Mouse (Mus musculus) small intestine, adult 2 months (tissue): ENCODE results near the gene Nus1.

Experiments
- CTCF ChIP-seq: fragments of 200-500 bp; IDR thresholded peaks from 2 replicates; pipeline ENCODE4 v1.5.1; 2012; ENCODE audit warnings: low read depth, mild to moderate bottlenecking, control low read depth, inconsistent platforms, low read length, moderate library complexity, mixed read lengths; ENCODE audit not compliant: insufficient replicate concordance, insufficient read length; ENCODE audit errors: extremely low read depth
- POLR2A ChIP-seq: fragments of 200-500 bp; IDR thresholded peaks from 2 replicates; pipeline ENCODE4 v1.6.1; 2012; ENCODE audit warnings: low read depth, mild to moderate bottlenecking, control low read depth, inconsistent platforms, low read length, moderate library complexity

DNA sequence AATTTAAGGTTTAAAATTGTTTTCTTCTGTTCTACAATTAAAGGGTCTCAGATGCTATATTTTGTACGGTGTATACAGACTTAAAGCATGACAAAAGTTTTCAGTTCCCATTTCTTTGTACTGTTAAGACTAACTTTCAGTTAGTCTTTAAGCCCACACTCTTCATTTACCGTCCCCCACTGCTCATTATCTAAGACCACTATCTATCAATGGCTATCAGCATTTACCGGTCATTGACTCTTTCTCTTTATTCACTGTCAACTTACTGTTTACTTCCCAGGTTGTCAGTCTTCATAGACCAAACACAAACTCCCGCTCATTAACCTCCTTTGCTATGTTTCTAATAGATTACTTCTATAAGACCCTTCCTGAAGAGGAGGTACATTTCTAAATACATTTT, 30.2 kb upstream of the Nus1 start:
- TF ChIP-seq CTCF (no peak), POLR2A (no peak)
